Mouse (Mus musculus) liver, embryonic 14.5 days (tissue): ENCODE measurements around the gene A630089N07Rik. TPM values are rescaled to one million over a fixed set of nuclear protein-coding genes. Genes with fewer than 3 reads are reported as not detected.

ENCODE experiments used
- ATAC-seq: fragments of 200-750 bp; cut with Nextera tagmentation; 2 replicates; pipeline ENCODE4 v1.8.0; 2017; ENCODE audit warnings: moderate number of reproducible peaks, mild to moderate bottlenecking, moderate library complexity; ENCODE audit not compliant: insufficient read depth
- DNase-seq, 3 experiments: peaks; one replicate each; pipeline ENCODE4 v3.0.0-alpha.2; 2012 to 2013; ENCODE audit warnings: low read depth in 3 of 3, low spot score in 3 of 3
- H3K27ac ChIP-seq: fragments of 300-500 bp; sonication (generic); 2 replicates; pipeline ENCODE4 v1.5.1; 2014; ENCODE audit warnings: moderate library complexity, mild to moderate bottlenecking, control low read depth, inconsistent platforms
- H3K27me3 ChIP-seq: fragments of 300-500 bp; sonication (generic); 2 replicates; pipeline ENCODE4 v1.6.1; 2014; ENCODE audit warnings: mild to moderate bottlenecking, low read length, moderate library complexity; ENCODE audit not compliant: control insufficient read depth, insufficient read depth
- H3K36me3 ChIP-seq: fragments of 300-500 bp; sonication (generic); replicated peaks from 2 replicates; pipeline ENCODE4 v1.6.1; 2014; ENCODE audit warnings: low read depth; ENCODE audit not compliant: control insufficient read depth, insufficient read depth
- H3K4me1 ChIP-seq, 2 experiments: fragments of 200-500 bp in 1 of 2; fragments of 300-500 bp in 1 of 2; sonication (generic) in 1 of 2; replicated peaks; 2 replicates each; pipeline ENCODE4 v1.6.1; 2012 to 2014; ENCODE audit warnings: antibody characterized with exemption in 1 of 2, inconsistent platforms in 1 of 2, low read length in 1 of 2; ENCODE audit not compliant: control insufficient read depth in 2 of 2, insufficient read depth in 2 of 2
- H3K4me2 ChIP-seq: fragments of 300-500 bp; sonication (generic); 2 replicates; pipeline ENCODE4 v1.6.1; 2014; ENCODE audit warnings: low read depth, mild to moderate bottlenecking, control low read depth, moderate library complexity
- H3K4me3 ChIP-seq, 2 experiments: fragments of 200-500 bp in 1 of 2; fragments of 300-500 bp in 1 of 2; sonication (generic) in 1 of 2; 2 replicates each; pipeline ENCODE4 v1.5.1; 2012 to 2014; ENCODE audit warnings: low read depth in 2 of 2, low read length in 2 of 2, mild to moderate bottlenecking in 2 of 2, control low read depth in 1 of 2, inconsistent platforms in 1 of 2, moderate library complexity in 1 of 2; ENCODE audit not compliant: insufficient read depth in 1 of 2
- H3K9ac ChIP-seq: fragments of 300-500 bp; sonication (generic); replicated peaks from 2 replicates; pipeline ENCODE4 v1.6.1; 2014; ENCODE audit warnings: mild to moderate bottlenecking, control low read depth, moderate library complexity
- H3K9me3 ChIP-seq: fragments of 300-500 bp; sonication (generic); 2 replicates; pipeline ENCODE4 v1.6.1; 2016; ENCODE audit warnings: low read length, mixed read lengths; ENCODE audit not compliant: control insufficient read depth
- CTCF ChIP-seq: IDR thresholded peaks from 2 replicates; pipeline ENCODE4 v1.5.1; 2016; ENCODE audit warnings: antibody characterized with exemption, low read depth, control low read depth
- EP300 ChIP-seq: IDR thresholded peaks from 2 replicates; pipeline ENCODE4 v1.6.1; 2016; ENCODE audit warnings: antibody characterized with exemption, low read depth
- whole genome bisulfite sequencing: fragments of 180-500 bp; shearing (Covaris S2); extraction: QIAGEN DNeasy Blood & Tissue Kit; methylation state at CpG from one replicate; pipeline ENCODE4 v1.1.7; 2014; ENCODE audit not compliant: insufficient replicate concordance; 5-methylcytosine and 5-hydroxymethylcytosine counted together
- polyA plus RNA-seq, 2 experiments: library from polyadenylated mRNA; depleted of rRNA in 1 of 2; stranded (reverse) in 1 of 2; unstranded in 1 of 2; fragments of >200 nt; fragmentation: Nextera tagmentation in 1 of 2; extraction: Ambion mirVana in 1 of 2; gene quantifications; 2 replicates each; pipeline versions ENCODE4 v1.2.1 to v1.2.3; 2012 to 2014

The A630089N07Rik gene
- polyA plus RNA-seq, 2 experiments, result 4.5 to 8.2 TPM

- DNase-seq (no peak), ATAC-seq (no peak)
- no peaks in the 10 kb centered on the region for H3K27me3 ChIP-seq
- H3K4me1 ChIP-seq, result peaks cover 0 to 8% of the 10 kb centered on the region in 2 experiments; a peak in 2 of 4 replicates
- no peak overlapping the region for H3K4me2 ChIP-seq
- H3K36me3 ChIP-seq, result no peaks in the 10 kb centered on the region
- no peak overlapping the region for H3K27ac ChIP-seq
- H3K4me3 ChIP-seq, result no peak overlapping the region
- 42% methylated on average over 1 of the region's 1 CpGs for WGBS
- no peak for TF ChIP-seq CTCF
- TF ChIP-seq EP300, result no peak
- no peak overlapping the region for H3K9ac ChIP-seq
- H3K9me3 ChIP-seq, result no peaks in the 10 kb centered on the region
Observed at GRCm38 (mm10) chr16:97981362-97981761, 100.9 kb downstream of the A630089N07Rik start.

DNA sequence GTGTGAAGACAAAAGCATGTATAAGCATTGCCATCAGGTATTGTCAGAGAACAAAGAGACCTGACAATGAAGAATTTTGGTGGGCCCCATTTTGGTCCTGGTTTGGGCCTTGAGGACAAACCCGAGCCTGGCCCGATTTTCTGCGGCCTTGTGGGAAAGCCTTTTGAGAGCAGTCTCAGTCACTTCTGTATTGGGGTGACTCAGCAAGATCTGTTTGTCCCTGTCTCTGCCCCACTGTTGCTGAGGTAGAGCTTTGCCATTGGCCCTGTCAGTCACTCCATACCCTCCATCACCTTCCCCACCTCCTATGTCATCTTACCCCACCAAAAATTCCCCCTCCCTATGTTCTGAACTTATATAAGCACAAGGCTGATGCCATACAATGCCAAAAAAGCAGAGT is 104.5 kb downstream of the A630089N07Rik start:
- 63% methylated on average over 3 of the region's 3 CpGs for WGBS
- ATAC-seq (peak; percentile 64; the same call in 1 of the 2 replicates), DNase-seq (no peak)
- no peaks in the 10 kb centered on the region for H3K27me3 ChIP-seq
- no peak overlapping the region for H3K9ac ChIP-seq
- no peak for TF ChIP-seq CTCF
- no peak for TF ChIP-seq EP300
- no peak overlapping the region for H3K4me2 ChIP-seq
- no peaks in the 10 kb centered on the region for H3K36me3 ChIP-seq
- no peaks in the 10 kb centered on the region for H3K9me3 ChIP-seq
- no peak overlapping the region for H3K4me3 ChIP-seq
- no peak overlapping the region for H3K27ac ChIP-seq
- H3K4me1 ChIP-seq, result peaks cover 0 to 8% of the 10 kb centered on the region in 2 experiments; a peak in 2 of 4 replicates

- H3K27ac ChIP-seq, result no peak overlapping the region
- TF ChIP-seq CTCF (no peak), EP300 (peak; percentile 64)
- peaks cover 0 to 8% of the 10 kb centered on the region in 2 experiments; a peak in 2 of 4 replicates for H3K4me1 ChIP-seq
- WGBS, result 19% methylated on average over 1 of the region's 1 CpGs
- no peak overlapping the region for H3K9ac ChIP-seq
- H3K4me3 ChIP-seq, result no peak overlapping the region
- DNase-seq (no peak), ATAC-seq (peak; percentile 89)
- H3K27me3 ChIP-seq, result no peaks in the 10 kb centered on the region
- no peaks in the 10 kb centered on the region for H3K36me3 ChIP-seq
- no peak overlapping the region for H3K4me2 ChIP-seq
- H3K9me3 ChIP-seq, result no peaks in the 10 kb centered on the region
Observed at GRCm38 (mm10) chr16:97977277-97977676, 105.0 kb downstream of the A630089N07Rik start.

GRCm38 (mm10) chr16:97963956-97964540 is 118.2 kb downstream of the A630089N07Rik start:
- Histone ChIP-seq H3K4me2 (no peak overlapping the region), H3K4me1 (peaks cover 25 to 27% of the 10 kb centered on the region in 2 experiments), H3K4me3 (no peak overlapping the region), H3K27ac (no peak overlapping the region), H3K9me3 (no peaks in the 10 kb centered on the region), H3K9ac (no peak overlapping the region), H3K27me3 (no peaks in the 10 kb centered on the region), H3K36me3 (no peaks in the 10 kb centered on the region)
- ATAC-seq, result no peak
- no peak for TF ChIP-seq CTCF
- TF ChIP-seq EP300, result no peak
- DNase-seq, result no peak
- 57% methylated on average over 3 of the region's 3 CpGs for WGBS

GRCm38 (mm10) chr16:97962151-97962948 is 119.9 kb downstream of the A630089N07Rik start, which contains the start of the genes C2cd2 and Zbtb21:
Gene C2cd2 (minus strand): TSS chr16:97962598.
Gene Zbtb21 (minus strand): TSS chr16:97962622.
- Histone ChIP-seq H3K9ac (peak within 1 kb of the TSS; percentile 73), H3K4me1 (peaks cover 37 to 39% of the 10 kb centered on the region in 2 experiments), H3K36me3 (no peaks in the 10 kb centered on the region), H3K9me3 (no peaks in the 10 kb centered on the region), H3K4me2 (peak within 1 kb of the TSS; percentile 75), H3K27ac (peak within 1 kb of the TSS; percentile 70), H3K27me3 (no peaks in the 10 kb centered on the region), H3K4me3 (peak within 1 kb of the TSS; percentile 70 to 72)
- WGBS, result under 1% methylated on average over 78 of the region's 78 CpGs
- ATAC-seq (peak; percentile 97), DNase-seq (peak; percentile 83 to 86 (median 85))
- TF ChIP-seq CTCF, result no peak
- no peak for TF ChIP-seq EP300
